Mouse (Mus musculus) hindbrain, embryonic 11.5 days (tissue): Measurements from ENCODE around the gene Bcl7c. TPM values are rescaled to one million over a fixed set of nuclear protein-coding genes. Genes with fewer than 3 reads are reported as not detected.
"Not testable (repeated sequence)": the region's sequence is repeated elsewhere in the genome, so short reads cannot be mapped to it uniquely, and the experiment has no call there.

Source experiments
- ATAC-seq: fragments of 200-750 bp; cut with Nextera tagmentation; 2 replicates; pipeline ENCODE4 v1.8.0; 2017; ENCODE audit warnings: mild to moderate bottlenecking, moderate TSS enrichment, moderate library complexity; ENCODE audit not compliant: low FRiP score
- DNase-seq: peaks from one replicate; pipeline ENCODE4 v3.0.0-alpha.2; 2015; ENCODE audit warnings: low spot score
- H3K27ac ChIP-seq: fragments of 300-500 bp; sonication (generic); 2 replicates; pipeline ENCODE4 v1.5.1; 2014; ENCODE audit warnings: mild to moderate bottlenecking, low read depth, low read length
- H3K27me3 ChIP-seq: fragments of 300-500 bp; sonication (generic); 2 replicates; pipeline ENCODE4 v1.6.1; 2014; ENCODE audit warnings: mild to moderate bottlenecking, low read length, moderate library complexity, mixed read lengths; ENCODE audit not compliant: control insufficient read depth, insufficient read depth
- H3K36me3 ChIP-seq: fragments of 300-500 bp; sonication (generic); 2 replicates; pipeline ENCODE4 v1.6.1; 2014; ENCODE audit warnings: mild to moderate bottlenecking, low read length, moderate library complexity, mixed read lengths; ENCODE audit not compliant: control insufficient read depth, insufficient read depth
- H3K4me1 ChIP-seq: fragments of 300-500 bp; sonication (generic); replicated peaks from 2 replicates; pipeline ENCODE4 v1.6.1; 2014; ENCODE audit warnings: low read length, mixed read lengths; ENCODE audit not compliant: control insufficient read depth, insufficient read depth
- H3K4me2 ChIP-seq: fragments of 300-500 bp; sonication (generic); replicated peaks from 2 replicates; pipeline ENCODE4 v1.6.1; 2014; ENCODE audit warnings: mild to moderate bottlenecking, low read depth, low read length
- H3K4me3 ChIP-seq: fragments of 300-500 bp; sonication (generic); 2 replicates; pipeline ENCODE4 v1.5.1; 2014; ENCODE audit warnings: low read depth, low read length
- H3K9ac ChIP-seq: fragments of 300-500 bp; sonication (generic); 2 replicates; pipeline ENCODE4 v1.6.1; 2014; ENCODE audit warnings: low read depth, low read length
- H3K9me3 ChIP-seq: fragments of 300-500 bp; sonication (generic); 2 replicates; pipeline ENCODE4 v1.6.1; 2016; ENCODE audit warnings: low read length; ENCODE audit not compliant: control insufficient read depth
- WGBS: fragments of 180-500 bp; shearing (Covaris S2); extraction: QIAGEN DNeasy Blood & Tissue Kit; methylation state at CpG from one replicate; pipeline ENCODE4 v1.1.7; 2014; 5-methylcytosine and 5-hydroxymethylcytosine counted together
- polyA plus RNA-seq: library from polyadenylated mRNA; unstranded; fragments of >200 nt; fragmentation: Nextera tagmentation; extraction: Ambion mirVana; gene quantifications from 2 replicates; pipeline ENCODE4 v1.2.1, GENCODE M21; 2014

Bcl7c gene
- polyA plus RNA-seq, 1 experiment from 2014 or later = 61.5 TPM

GRCm38 (mm10) chr7:127746494-127747491, 38.1 kb upstream of the Bcl7c start:
- peak overlapping the region; percentile 90 for H3K4me2 ChIP-seq
- no peaks in the 10 kb centered on the region; the same call in 1 of the 2 replicates for H3K4me1 ChIP-seq
- H3K36me3 ChIP-seq = peaks cover 9% of the 10 kb centered on the region
- H3K27me3 ChIP-seq = no peaks in the 10 kb centered on the region
- DNase-seq = peak; percentile 55
- H3K9ac ChIP-seq = peak overlapping the region; percentile 89
- peak overlapping the region; percentile 90 for H3K27ac ChIP-seq
- ATAC-seq = peak; percentile 33
- WGBS = under 1% methylated on average over 29 of the region's 62 CpGs
- peak overlapping the region; percentile 93 for H3K4me3 ChIP-seq
- H3K9me3 ChIP-seq = no peaks in the 10 kb centered on the region

- no peaks in the 10 kb centered on the region; the same call in 1 of the 2 replicates for H3K4me1 ChIP-seq
- peak overlapping the region; percentile 89 for H3K9ac ChIP-seq
- H3K27me3 ChIP-seq = no peaks in the 10 kb centered on the region
- ATAC-seq (peak; percentile 86), DNase-seq (peak; percentile 98)
- H3K4me2 ChIP-seq = peak overlapping the region; percentile 90
- H3K27ac ChIP-seq = peak overlapping the region; percentile 90
- WGBS = under 1% methylated on average over 38 of the region's 39 CpGs
- no peaks in the 10 kb centered on the region for H3K9me3 ChIP-seq
- peak overlapping the region; percentile 93 for H3K4me3 ChIP-seq
- peaks cover 7% of the 10 kb centered on the region for H3K36me3 ChIP-seq
These were observed 37.1 kb upstream of the Bcl7c start for GRCm38 (mm10) chr7:127745652-127746493.

GRCm38 (mm10) chr7:127745251-127745651, 36.5 kb upstream of the Bcl7c start:
- Histone ChIP-seq H3K4me2 (peak overlapping the region; percentile 90), H3K36me3 (peaks cover 2% of the 10 kb centered on the region; the same call in 1 of the 2 replicates), H3K27ac (peak overlapping the region; percentile 90), H3K27me3 (no peaks in the 10 kb centered on the region), H3K9me3 (no peaks in the 10 kb centered on the region), H3K4me3 (peak overlapping the region; percentile 93), H3K4me1 (no peaks in the 10 kb centered on the region; the same call in 1 of the 2 replicates), H3K9ac (peak overlapping the region; percentile 60)
- under 1% methylated on average over 19 of the region's 19 CpGs for WGBS
- DNase-seq (peak; percentile 95), ATAC-seq (peak; percentile 87)

DNA sequence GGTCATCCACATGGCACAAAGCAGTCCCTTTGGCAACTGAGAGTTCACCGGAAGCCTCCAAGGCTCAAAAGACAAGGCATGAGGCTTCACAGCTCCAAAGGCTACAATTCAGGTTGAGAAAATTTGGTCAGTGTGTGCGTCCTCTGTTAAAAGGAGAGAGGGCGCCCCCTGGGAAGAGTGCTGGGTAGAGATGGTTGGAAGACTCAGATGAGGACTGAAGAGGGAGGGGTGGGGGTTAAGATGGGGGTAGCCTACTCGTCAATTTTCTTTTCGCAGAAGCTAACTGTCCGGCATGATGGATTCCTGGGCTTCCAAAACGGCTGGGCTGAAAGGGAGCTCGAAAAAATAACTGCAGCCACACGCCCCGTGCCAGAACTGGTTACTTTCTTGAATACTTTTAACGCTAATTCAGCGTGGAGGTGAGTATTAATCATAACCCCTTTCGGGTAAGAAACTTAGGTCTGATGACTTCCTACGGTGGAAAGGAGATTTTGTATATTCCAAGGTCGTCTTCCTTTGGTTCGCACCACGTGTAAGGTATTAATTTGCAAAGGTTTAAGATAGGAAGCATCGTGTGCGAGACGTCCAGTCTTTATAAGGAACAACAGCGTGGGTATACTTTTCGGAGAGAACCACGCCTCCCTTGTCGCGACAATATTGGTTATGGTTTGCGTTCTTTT, 35.8 kb upstream of the Bcl7c start, which contains the start of gene Fbxl19:
TSS of gene Fbxl19 (plus strand) at position 178 of the 680 bp plus-strand sequence.
- Histone ChIP-seq H3K9ac (peak within 1 kb of the TSS; percentile 60), H3K9me3 (no peaks in the 10 kb centered on the region), H3K4me2 (peak within 1 kb of the TSS; percentile 90), H3K36me3 (no peaks in the 10 kb centered on the region), H3K4me3 (peak within 1 kb of the TSS; percentile 93), H3K27ac (peak within 1 kb of the TSS; percentile 90; the same call in 1 of the 2 replicates), H3K4me1 (no peaks in the 10 kb centered on the region; the same call in 1 of the 2 replicates), H3K27me3 (no peaks in the 10 kb centered on the region)
- ATAC-seq = no peak
- 1% methylated on average over 26 of the region's 26 CpGs for WGBS
- DNase-seq = peak; percentile 80

- H3K4me3 ChIP-seq, H3K4me1 ChIP-seq, H3K27ac ChIP-seq, DNase-seq, H3K4me2 ChIP-seq, H3K9ac ChIP-seq, H3K27me3 ChIP-seq, H3K9me3 ChIP-seq, ATAC-seq, H3K36me3 ChIP-seq: not testable (repeated sequence)
- WGBS = no CpG with 5 or more reads among the region's 5 CpGs
These were observed 23.3 kb upstream of the Bcl7c start, which contains the start of gene Ctf2 for GRCm38 (mm10) chr7:127732066-127732465. Ctf2 (minus strand) TSS chr7:127732166.

GRCm38 (mm10) chr7:127730170-127730569, 21.4 kb upstream of the Bcl7c start:
- no peaks in the 10 kb centered on the region for H3K36me3 ChIP-seq
- H3K4me2 ChIP-seq = no peak overlapping the region
- H3K27ac ChIP-seq = no peak overlapping the region
- no peak for DNase-seq
- H3K4me1 ChIP-seq = no peaks in the 10 kb centered on the region
- no peaks in the 10 kb centered on the region for H3K9me3 ChIP-seq
- 75% methylated on average over 4 of the region's 4 CpGs for WGBS
- ATAC-seq = no peak
- no peaks in the 10 kb centered on the region for H3K27me3 ChIP-seq
- no peak overlapping the region for H3K4me3 ChIP-seq
- no peak overlapping the region for H3K9ac ChIP-seq

DNA sequence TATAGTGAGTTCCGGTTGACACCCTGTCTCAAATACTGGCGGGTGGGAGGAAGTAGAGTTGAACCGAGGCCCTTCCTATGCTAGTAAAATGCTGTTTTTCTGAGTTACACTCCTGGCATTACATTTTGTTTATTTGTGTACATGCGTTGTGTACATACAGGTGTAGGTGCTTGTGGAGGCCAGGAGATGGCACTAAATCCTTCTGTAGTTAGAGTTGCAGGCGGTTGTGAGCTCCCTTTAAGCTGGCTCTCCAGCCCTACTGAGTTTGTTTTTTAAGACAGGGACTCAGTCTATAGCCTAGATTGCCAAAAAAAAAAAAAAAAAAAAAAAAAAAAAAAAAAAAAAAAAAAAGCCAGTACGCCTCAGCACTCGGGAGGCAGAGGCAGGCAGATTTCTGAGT, 19.2 kb upstream of the Bcl7c start:
- Histone ChIP-seq H3K27me3 (no peaks in the 10 kb centered on the region), H3K4me2 (no peak overlapping the region), H3K27ac (no peak overlapping the region), H3K4me1 (no peaks in the 10 kb centered on the region), H3K9me3 (no peaks in the 10 kb centered on the region), H3K4me3 (no peak overlapping the region), H3K36me3 (no peaks in the 10 kb centered on the region), H3K9ac (no peak overlapping the region)
- 81% methylated on average over 7 of the region's 7 CpGs for WGBS
- no peak for DNase-seq
- no peak for ATAC-seq

DNA sequence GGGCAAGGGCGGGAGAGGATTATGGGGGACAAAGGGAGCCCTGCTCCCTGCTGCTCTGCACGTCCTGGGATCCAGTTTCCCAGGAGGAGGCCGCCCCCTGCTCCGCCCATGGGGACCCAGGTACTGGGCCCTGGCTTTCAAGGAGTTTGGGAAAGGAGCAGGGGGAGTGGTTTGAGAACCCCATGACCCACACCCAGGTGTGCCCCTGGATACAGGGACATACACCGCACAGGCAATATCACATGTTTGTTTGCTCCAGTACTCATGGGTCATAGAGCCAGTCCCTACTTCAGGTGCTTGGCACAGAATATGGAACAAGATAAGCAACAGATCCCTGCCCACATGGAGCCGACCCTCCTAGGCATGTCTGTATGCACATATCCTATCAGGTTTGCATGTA, 17.2 kb upstream of the Bcl7c start:
- no peak for DNase-seq
- no peaks in the 10 kb centered on the region for H3K9me3 ChIP-seq
- H3K4me3 ChIP-seq = no peak overlapping the region
- no peaks in the 10 kb centered on the region for H3K4me1 ChIP-seq
- no peak overlapping the region for H3K27ac ChIP-seq
- no peaks in the 10 kb centered on the region for H3K36me3 ChIP-seq
- no peaks in the 10 kb centered on the region for H3K27me3 ChIP-seq
- no peak for ATAC-seq
- H3K9ac ChIP-seq = no peak overlapping the region
- WGBS = 49% methylated on average over 6 of the region's 6 CpGs
- H3K4me2 ChIP-seq = no peak overlapping the region
